Mouse (Mus musculus): ENCODE measurements around the gene 6430571L13Rik.

DNA sequence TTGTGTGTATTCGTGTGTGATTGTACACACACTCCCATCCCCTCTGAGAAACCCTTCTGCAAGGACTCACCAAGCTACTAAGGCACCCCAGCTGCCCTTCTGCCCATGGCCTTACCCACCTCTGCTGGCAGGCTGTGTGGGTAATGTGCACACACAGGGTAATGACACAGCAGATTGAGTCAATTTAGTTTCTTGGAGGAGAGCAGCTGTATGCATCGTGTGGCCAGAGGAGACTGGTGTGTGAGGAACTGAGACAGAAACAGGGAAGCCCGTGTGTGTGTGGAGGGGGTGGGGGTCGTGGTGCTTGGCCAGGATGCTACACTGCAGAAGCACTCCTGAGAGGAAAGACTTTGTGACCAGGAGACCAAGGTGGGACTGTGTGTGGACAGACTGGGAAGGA is 32.0 kb downstream of the 6430571L13Rik start:
- no peak for TF ChIP-seq CTCF (conservative IDR thresholded peaks at IDR 0.05; ENCODE audit: low read length)
- TF ChIP-seq NANOG (IDR thresholded peaks at IDR 0.05; ENCODE audit: borderline replicate concordance, low read length): no peak

Measured in E14TG2a.4 (cell line).